Mouse (Mus musculus) left cerebral cortex, adult 11 months (tissue): ENCODE data around the gene Fam131b.
A peak's percentile ranks its signal among the peaks of the same experiment; 100 is the strongest.

ENCODE experiments used
- DNase-seq: peaks from one replicate; pipeline ENCODE4 v3.0.0; 2022; ENCODE audit warnings: low spot score

Fam131b gene

DNA sequence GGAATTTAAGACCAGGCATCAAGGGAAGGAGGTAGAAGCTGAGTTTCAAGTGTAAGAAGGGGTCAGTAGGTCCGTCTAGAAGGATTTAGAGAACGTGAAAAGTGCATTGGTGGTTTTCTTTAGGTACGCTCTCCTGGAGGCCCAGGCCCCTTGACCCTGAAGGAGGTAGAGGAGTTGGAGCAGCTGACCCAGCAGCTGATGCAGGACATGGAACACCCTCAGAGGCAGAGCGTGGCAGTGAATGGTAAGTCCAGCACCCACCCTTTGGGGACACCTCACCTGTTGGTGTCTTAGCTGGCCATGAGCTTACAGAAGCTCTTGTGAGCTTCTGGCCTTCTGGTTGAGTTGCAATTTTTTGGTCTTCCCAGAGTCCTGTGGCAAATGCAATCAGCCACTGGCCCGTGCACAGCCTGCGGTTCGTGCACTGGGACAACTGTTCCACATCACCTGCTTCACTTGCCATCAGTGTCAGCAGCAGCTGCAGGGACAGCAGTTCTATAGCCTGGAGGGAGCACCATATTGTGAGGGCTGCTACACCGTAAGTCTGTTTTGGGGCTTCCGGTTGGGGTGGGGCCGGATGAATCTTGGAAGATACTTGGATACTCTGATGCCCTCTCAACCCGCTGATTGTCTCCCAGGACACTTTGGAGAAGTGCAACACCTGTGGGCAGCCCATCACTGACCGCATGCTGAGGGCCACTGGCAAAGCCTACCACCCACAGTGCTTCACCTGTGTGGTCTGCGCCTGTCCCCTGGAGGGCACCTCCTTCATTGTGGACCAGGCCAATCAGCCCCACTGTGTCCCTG lies 31.6 kb upstream of the Fam131b start:
- DNase-seq = no peak

DNA sequence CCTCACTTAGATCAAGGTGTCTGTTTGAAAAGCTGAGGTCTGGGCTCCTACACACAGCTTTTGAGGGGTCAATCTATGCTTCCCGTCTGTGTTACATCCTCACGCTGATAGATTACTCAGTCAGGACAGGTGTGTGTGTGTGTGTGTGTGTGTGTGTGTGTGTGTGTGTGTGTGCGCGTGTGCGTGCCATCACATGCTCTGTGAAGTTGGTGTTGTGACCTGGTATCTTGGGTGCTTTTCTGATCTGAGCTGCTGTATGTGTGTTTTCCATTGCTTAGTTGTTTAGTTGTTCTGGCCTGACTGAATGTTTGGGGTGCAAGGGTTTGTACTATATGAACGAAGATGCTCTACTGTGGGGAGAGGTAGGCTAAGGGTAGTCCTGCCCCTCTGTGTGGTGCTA lies 30.9 kb upstream of the Fam131b start:
- DNase-seq = no peak

DNA sequence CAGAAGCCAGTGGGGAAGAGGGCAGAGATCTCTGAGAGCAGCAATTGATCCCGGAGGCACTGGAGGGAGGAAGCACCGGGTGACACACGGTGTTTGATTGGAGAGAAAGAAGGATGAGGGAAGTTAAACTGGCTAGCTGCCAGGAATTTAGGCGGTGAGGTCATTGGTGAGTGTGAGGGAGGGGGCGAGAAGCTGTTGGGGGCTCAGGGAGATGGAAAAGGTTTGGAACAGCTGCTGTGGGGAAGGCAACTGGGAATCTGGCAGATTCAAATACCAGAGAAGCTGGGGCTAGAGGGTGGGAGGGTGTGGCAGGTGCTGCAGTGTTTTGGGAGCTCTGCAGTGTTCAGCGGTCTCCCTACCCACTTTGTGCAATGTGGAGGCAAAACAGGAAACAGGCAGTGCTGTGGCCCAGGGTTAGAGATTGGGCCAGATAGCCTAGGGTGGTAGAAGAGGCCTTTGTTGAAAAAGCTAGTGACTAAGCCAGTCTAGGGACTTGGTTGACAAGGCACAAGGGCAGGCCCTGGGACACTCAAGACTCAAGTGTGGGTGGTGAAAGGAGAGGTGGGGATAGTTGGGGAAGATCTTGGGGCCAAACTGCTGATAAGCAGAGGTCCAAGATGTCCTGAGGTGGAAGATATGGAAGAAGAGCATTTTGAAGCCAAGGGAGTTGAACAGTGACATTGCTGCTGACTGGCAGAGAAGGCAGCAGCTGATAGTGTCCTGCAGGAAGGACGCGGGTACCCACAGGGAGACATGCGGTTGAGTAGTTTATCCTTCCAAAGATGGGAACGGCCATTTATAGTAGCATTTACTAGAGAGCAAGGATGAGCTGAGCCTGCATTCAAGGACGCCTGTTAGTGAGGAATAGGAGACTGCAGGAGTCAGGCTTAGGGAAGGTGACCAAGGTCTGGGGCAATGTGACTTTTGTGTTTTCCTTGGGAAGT lies 29.9 kb upstream of the Fam131b start:
- DNase-seq = no peak

DNA sequence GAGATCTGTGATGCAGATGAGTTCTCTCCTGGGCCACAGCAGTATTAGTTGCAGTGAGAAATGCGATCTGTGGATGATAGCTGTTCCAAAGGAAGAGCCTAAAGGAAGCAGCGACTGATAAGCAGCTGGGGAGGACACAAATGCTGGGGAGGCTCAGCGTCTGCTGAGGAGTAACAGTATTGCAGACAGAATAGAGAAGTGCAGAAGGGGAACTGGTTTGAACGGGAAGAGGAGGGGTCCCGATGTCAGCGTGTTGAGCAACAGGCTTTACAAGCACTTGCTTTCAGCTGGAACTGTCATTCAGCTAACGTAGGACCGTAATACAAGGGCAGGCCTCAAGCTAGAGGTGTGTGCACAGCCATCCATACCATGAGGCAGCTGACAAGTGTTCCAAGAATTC lies 28.7 kb upstream of the Fam131b start:
- no peak for DNase-seq

DNA sequence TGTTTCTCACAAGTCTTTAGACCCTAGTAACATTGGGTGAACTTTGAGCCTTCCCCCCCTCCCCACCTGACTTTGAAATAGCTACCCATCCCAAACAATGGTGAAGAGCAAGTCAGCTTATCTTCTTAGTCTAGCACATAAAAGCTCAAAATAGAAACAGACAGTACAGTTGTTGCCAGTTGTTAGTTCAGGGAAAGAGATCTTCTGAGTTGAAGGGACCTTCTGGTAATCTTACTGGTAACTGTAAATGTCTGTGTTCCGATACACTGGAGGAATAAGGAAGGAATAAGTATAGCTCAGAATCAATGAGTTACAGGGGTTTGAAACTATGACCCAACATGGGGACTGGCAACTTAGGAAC lies 28.0 kb upstream of the Fam131b start:
- no peak for DNase-seq

DNA sequence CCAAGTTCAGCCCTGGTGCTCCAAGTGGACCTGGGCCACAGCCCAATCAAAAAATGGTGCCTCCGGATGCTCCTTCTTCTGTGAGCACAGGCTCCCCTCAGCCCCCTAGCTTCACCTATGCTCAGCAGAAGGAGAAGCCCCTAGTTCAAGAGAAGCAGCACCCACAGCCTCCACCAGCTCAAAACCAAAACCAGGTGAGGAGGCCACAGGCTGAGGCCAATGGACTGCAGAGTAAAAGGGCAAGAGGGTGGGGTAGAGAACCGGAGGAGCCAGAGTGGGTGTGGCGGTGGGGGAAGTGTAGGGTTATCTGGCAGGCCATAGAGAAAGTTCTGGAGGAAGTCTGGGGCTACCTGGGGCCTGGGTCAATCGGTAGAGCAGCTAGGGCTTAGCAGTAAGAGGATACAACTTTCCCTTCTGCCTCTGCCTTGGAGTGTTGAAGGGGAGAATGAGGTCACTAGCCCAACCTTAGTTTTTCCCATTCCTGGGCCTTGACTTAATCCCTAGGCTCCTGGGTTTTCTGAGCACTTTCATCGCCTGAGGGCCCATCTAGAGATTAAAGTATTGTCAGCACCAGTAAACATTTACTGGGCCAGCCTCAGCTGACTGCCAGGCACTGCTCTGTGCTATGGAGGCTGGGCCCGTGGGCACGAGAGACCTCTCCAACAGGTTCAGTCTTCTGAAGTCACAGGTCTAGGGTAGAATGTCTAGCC lies 27.5 kb upstream of the Fam131b start:
- DNase-seq = no peak

DNA sequence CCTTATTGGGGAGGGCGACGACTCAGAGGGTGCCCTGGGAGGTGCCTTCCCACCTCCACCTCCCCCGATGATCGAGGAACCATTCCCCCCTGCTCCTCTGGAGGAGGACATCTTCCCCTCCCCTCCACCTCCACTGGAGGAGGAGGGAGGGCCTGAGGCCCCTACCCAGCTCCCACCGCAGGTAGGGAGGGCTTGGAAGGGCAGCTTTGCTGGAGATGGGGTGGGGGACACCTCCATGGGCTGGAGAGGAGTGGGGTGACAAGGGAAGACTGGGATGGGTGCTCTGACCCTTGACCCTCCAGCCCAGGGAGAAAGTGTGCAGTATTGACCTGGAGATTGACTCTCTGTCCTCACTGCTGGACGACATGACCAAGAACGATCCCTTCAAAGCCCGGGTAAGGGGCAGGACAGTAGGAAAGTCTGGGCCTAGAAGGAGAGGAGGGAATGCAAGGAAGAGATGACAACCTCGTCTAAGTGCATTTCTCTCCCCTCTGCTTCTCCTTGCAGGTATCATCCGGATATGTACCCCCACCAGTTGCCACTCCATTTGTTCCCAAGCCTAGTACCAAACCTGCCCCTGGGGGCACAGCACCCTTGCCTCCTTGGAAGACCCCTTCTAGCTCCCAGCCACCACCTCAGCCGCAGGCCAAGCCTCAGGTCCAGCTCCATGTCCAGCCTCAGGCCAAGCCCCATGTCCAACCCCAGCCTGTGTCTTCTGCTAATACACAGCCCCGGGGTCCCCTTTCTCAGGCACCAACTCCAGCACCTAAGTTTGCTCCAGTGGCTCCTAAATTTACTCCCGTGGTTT lies 26.7 kb upstream of the Fam131b start:
- DNase-seq = no peak

DNA sequence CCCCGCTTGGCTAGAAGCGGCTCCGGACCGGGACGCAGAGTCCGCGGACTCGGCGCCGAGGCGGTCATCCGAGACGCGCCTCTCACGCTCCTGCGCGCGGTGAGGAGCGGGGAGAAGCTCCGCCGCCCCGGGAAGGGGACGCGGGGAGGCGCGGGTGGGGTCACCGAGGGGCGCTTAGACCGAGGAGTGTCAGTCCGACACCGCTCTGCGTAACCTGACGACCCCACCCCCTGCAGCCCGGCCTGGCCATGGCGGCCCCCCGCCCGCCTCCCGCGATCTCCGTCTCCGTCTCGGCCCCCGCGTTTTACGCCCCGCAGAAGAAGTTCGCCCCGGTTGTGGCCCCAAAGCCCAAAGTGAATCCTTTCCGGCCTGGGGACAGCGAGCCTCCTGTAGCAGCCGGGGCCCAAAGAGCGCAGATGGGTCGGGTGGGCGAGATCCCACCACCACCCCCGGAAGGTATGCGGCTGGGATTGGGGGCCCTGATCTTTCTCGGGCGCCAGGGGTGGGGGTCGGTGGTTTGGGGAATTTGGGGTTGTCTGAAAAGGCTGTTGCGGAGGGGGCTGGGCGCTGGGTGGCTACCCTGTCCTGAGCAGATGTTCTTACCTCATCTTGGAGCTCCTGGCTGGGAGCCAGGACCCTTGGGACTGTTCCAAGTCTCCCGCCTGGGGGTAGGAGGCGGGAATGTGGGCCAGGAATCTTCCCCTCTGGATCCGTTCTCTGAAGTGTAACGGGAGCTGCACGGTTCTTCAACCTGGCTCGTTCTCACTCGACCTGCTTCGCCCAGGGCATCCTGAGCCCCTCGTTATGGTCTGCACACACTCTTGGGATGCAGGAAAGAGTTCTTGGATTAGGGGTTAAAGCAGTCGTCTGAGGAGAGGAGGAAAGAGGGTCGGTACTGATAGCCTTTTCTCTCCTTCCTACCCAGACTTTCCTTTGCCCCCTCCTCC lies 25.9 kb upstream of the Fam131b start:
- peak; percentile 59 for DNase-seq

DNA sequence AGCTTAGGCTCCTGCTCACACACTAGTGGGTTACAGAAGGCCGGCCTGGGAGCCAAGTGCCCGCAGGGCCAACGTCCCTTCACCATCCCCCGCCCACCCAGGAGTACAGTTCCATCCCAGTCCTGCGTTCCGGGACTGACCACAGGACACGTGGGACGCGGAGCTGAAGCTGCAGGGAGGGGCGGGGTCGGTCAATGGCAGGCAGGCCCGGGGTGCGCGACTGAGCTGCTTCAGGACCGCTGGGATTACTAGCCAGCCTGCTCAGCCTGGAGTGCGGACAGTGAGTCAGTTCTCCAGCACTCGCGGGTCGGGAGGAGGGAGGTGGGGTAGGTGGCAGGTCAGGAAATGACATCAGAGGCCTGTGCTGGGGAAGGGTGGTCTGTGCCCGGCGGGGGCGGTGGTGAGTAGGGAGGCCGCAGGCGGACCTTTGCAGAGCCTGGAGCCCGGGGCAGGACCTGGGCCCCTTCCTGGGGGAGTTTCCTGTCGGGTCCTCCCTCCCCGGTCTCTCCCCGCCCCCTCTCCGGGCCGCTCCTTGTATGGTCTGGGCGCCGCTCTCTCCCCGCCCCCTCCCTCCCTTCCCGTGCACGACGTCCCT lies 25.1 kb upstream of the Fam131b start, which contains the start of gene Zyx:
Zyx (plus strand) TSS at position 205 of the 595 bp plus-strand sequence.
- peak; percentile 82 for DNase-seq

DNA sequence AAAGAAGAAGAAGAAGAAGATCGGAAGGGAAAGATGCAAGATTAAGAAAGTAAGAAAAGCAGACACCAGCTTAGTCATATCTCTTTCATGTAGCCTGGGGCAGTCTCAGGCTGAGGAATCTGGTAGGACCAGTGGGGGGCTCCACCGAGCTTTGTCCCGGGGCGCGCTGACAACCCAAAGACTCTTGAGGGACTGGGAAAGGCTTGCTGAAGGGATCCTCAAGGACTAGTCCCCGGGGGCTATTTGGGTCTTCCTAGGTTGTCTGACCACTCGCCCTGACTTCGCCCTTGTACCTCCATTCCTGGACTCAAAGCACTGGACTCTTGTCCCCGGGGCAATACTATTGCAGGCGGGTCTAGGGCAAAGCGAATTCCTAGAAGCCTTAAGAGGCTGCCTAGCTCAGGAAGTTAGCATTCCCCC lies 24.6 kb upstream of the Fam131b start:
- peak; percentile 63 for DNase-seq

DNA sequence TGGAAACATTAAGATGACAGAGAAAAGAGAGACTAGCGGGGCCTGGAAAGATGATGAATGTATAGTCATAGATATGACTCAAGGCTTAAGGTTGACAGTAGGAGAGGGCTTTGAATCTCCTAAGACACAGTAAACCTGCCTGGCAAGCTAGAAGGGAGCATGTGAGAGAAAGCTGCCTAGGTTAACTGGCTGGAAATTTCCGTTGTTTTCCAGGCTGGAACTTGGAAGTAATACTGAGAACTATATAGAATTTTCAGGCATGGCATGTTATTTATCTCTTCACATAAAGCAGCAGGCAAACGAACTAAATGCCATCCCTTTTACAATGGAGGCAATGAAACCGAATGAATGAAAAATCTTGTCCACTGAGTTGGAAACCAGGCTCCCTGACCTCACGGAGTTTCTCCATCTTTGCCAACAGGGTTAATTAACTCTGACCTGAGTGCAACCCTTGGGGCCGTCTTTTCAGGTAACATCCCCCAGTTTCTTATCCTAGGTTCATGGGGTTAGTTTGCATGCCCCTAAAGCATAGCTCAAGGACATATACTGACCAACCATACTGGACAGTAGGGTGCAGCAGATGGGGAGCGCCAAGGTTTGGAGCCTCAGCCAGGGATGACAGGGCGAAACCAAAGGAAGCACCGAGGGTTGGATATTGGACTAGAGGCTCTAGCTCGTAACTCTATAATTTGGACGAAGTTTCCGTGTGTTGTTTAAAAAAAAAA lies 24.0 kb upstream of the Fam131b start:
- DNase-seq = no peak

DNA sequence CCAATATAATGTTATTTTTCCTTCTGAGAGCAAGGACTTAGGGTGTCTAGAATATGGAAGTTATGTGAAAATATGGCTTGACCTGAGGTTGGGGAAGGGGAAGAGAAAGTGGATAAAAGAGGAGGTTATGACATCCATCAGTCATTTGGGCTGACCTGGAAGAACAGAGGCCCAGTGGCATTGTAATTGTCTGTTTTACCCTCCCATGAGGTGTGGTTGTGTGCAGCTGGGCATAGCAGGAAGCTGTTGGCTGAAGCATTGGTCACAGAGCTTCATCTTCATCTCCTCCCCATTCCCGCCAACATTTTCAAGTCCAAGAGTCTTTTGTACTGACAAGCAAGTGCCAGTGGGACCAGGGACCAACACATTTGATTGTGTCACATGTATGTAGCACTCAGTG lies 19.8 kb upstream of the Fam131b start:
- no peak for DNase-seq

DNA sequence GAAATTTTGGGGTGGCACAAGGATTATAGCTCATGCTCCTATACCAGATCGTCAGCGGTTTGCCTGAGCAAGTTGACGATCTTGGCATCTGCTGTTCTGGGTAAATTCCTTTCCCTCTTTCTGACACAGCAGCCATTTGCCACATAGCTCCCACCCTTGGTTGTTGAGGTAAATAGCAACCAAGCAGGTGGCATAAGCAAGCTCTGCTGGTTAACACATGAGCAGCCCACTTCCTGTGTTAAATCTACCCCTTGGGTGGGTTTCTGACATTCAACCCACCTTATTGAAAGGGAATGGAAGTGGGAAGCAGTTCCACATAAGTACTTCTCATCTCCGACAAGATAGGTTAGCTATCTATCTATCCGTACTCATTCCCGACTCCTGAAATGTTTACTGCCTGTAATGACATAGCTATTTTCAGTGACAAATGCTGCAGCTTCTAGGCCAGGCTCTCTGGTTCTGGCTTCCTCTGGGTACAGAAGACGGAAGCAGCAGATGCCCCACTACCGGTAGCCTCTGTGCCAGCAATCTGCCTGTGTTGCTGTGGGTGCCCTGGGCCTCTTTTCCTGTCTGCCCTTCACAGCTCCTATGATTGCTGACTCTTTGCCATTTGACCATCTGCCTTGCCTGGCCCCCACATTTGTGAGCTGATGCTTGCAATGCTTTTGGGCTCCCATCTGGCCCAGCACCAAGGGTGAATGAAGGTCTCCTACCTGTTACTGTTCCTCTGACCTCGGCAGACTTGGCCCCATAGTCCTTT lies 19.1 kb upstream of the Fam131b start:
- DNase-seq = no peak

DNA sequence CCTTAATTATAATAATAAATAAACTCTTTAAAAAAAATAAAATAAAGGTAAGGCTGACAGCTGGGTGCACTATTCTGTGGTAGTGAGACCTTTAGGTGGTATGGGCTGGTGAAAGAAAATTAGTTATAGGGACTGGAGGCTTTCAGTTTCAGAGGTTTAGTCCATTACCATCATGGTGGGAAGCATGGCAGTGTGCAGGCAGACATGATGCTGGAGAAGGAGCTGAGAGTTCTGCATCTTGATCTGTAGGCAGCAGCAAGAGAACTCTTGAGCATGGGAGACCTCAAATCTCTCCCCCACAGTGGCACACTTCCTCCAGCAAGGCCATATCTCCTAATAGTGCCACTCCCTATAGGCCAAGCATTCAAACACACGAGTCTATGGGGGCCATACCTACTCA lies 17.7 kb upstream of the Fam131b start:
- DNase-seq = no peak

DNA sequence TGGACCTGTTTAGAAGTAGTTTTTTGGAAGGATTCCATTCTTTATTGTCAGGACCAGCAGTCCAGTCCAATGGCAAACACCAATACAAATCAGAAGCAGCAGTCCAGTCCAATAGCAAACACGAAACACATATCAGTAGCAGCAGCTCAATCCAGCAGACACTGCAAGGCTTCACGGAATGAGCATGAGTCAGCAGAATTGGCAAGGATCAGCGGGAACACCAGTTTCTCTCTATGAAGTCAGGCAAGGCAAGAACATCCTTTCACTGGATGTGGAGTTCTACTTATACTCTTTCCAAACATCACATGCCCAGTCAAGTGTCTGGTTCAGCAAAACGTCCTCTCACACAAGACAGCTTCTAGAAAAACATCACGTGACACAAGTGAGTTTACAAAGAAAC lies 15.5 kb upstream of the Fam131b start:
- DNase-seq = no peak

DNA sequence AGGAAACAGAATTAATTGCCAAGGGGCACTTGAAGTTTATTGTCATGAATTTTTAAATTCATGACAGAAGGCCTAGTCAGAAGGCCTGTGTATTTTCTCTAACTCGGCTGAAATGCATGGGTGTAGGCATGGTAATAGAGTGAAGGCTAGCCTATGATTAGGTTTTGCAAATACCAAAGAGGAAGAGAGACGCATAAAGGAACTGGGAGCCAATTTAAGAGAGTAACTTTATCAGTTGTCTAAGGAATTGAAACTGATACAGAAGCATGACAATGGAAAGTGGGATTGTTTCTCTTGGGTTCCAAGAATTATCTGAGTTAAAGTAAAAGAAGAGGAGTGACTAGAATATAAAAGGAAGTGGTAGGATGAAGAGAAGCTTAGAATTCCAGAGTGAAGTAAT lies 14.7 kb upstream of the Fam131b start:
- DNase-seq = no peak

DNA sequence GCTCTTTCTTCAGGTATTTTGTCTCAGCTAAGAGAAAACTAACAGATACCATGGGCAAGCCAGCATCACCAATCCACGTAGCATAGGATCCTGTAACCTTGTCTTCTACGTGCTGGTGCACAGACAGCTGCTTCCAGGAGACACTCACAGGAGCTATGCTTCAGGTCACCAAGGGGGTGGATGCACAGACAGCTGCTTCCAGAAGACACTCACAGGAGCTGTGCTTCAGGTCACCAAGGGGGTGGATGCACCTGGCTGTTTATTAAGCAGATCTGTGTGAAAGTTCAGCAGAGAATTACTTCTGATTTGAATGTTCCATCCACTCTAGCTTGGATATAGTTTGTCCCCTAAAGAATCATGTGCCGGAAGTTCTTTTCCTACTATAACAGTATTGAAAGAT lies 6.5 kb upstream of the Fam131b start:
- no peak for DNase-seq

DNA sequence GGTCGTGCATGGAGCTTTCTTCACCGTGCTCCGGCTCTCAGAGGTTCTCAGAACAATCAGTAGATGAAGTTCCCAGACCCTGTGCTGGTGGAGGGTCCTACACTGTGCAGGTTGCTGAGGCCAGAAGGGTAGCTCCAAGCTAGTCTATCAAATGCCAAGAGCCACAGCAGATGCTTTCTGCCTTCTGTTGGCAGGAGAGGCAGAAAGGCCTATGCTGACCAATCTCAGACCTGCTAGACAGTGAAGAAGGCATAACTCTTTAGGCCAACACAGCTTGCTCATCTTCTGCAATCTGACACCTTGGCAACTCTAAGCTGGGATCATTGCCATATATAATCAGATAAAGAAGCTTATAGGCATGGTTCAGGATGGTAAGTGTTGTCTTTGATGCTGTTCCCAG lies 5.8 kb upstream of the Fam131b start:
- DNase-seq = no peak

DNA sequence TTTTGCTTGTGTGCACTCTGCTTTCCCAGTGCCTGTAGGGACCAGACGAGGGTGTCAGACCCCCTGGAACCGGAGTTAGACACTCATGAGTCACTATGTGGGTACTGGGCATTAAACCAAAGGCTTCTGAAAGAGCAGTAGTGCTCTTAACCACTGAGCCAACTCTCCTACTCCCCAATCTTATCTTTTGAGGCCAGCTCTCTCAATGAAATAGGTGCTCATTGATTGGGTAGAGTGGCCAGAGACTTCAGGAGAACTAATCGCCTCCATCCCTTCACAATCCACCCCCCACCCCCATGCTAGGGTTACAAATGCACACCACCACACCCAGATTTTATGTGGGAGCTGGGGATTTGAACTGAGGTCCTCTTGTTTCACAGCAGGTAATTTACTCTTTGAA lies 4.3 kb upstream of the Fam131b start:
- no peak for DNase-seq
